In genomic region chr11:70667271-70668150, GRCm38 (mm10) we compare ENCODE assay signal across 8 mouse cellular contexts. TPM values are rescaled to one million over a fixed set of nuclear protein-coding genes. Genes with fewer than 3 reads are reported as not detected.
DNase-seq lines count a peak whose midpoint lies in the region; ATAC-seq and TF ChIP-seq lines count a peak whose summit lies in the region.

No protein-coding gene starts in this region.

- no peak for ATAC-seq in neural tube, embryonic 11.5 days (ENCODE audit: insufficient read depth, low FRiP score, low TSS enrichment)
- ATAC-seq in limb, embryonic 15.5 days (ENCODE audit: insufficient number of reproducible peaks, low FRiP score, low TSS enrichment, low read depth) = no peak
- no peak for ATAC-seq in stomach, postnatal 0 days (ENCODE audit: low FRiP score, low TSS enrichment)

- 67% methylated on average over 14 of the region's 14 CpGs for WGBS in cerebellum, adult 2 months
- 73% methylated on average over 14 of the region's 14 CpGs for WGBS in neural tube, embryonic 11.5 days
- WGBS in limb, embryonic 15.5 days = 47% methylated on average over 14 of the region's 14 CpGs
- 43% methylated on average over 14 of the region's 14 CpGs for WGBS in stomach, postnatal 0 days

- TF ChIP-seq CTCF in cerebellum, adult 2 months (IDR thresholded peaks at IDR 0.05; ENCODE audit: borderline replicate concordance, insufficient read depth, low read depth, low read length) = no peak
- no peak for TF ChIP-seq CTCF in stomach, postnatal 0 days (IDR thresholded peaks at IDR 0.05; ENCODE audit: low read depth)

- H3K4me1 ChIP-seq in cerebellum, adult 2 months (ENCODE audit: control insufficient read depth, insufficient read depth, low read length) = no peaks in the 10 kb centered on the region; the same call in 1 of the 2 replicates
- peaks cover 8% of the 10 kb centered on the region; the same call in 1 of the 2 replicates for H3K4me1 ChIP-seq in neural tube, embryonic 11.5 days (ENCODE audit: control insufficient read depth, insufficient read depth, low read length)
- peaks cover 27% of the 10 kb centered on the region for H3K4me1 ChIP-seq in limb, embryonic 15.5 days
- H3K4me1 ChIP-seq in stomach, postnatal 0 days (replicated peaks; ENCODE audit: control insufficient read depth, insufficient read depth) = 0 out of 2 replicates have a peak, but pooled peaks cover 4% of the 10 kb centered on the region

- intact Hi-C loops in left cerebral cortex, postnatal 14 days (cut with DNase I) = loop anchor here (2.0 kb wide), 1 partner anchor 13 kb away; the partner anchor contains the start of gene Pfn1

- peaks cover 13% of the 10 kb centered on the region; the same call in 1 of the 2 replicates for H3K36me3 ChIP-seq in neural tube, embryonic 11.5 days (ENCODE audit: control insufficient read depth, insufficient read depth, low read length)
- peaks cover 51% of the 10 kb centered on the region for H3K36me3 ChIP-seq in limb, embryonic 15.5 days
- H3K36me3 ChIP-seq in stomach, postnatal 0 days (ENCODE audit: control insufficient read depth, insufficient read depth, low read length) = peaks cover 13% of the 10 kb centered on the region

- peak overlapping the region; percentile 85 for H3K4me3 ChIP-seq in cerebellum, adult 2 months (replicated peaks; ENCODE audit: insufficient read depth, low read depth, low read length)
- H3K4me3 ChIP-seq in neural tube, embryonic 11.5 days (ENCODE audit: low read depth, low read length) = peak overlapping the region; percentile 60
- peak overlapping the region; percentile 71 for H3K4me3 ChIP-seq in limb, embryonic 15.5 days
- peak overlapping the region; percentile 65 for H3K4me3 ChIP-seq in stomach, postnatal 0 days (ENCODE audit: low read depth, low read length)

- H3K9me3 ChIP-seq in neural tube, embryonic 11.5 days (ENCODE audit: control insufficient read depth, low read length) = no peaks in the 10 kb centered on the region
- H3K9me3 ChIP-seq in limb, embryonic 15.5 days = no peaks in the 10 kb centered on the region
- H3K9me3 ChIP-seq in stomach, postnatal 0 days (ENCODE audit: control insufficient read depth, low read length) = no peaks in the 10 kb centered on the region

- DNase-seq in cerebellum, adult 2 months = peak in 1 of 2 experiments; percentile 13
- no peak for DNase-seq in cerebellum, postnatal 36 days
- no peak for DNase-seq in neural tube, embryonic 11.5 days (ENCODE audit: low spot score)
- no peak for DNase-seq in neural tube, embryonic 10.5 days (ENCODE audit: extremely low spot score, low spot score)
- DNase-seq in stomach, postnatal 0 days (ENCODE audit: low spot score) = no peak
- no peak for DNase-seq in yolk sac, embryonic 10.5 days (ENCODE audit: low spot score)
- no peak for DNase-seq in left cerebral cortex, postnatal 14 days (ENCODE audit: low spot score in 2 of 2)

- TF ChIP-seq POLR2A in cerebellum, adult 2 months (IDR thresholded peaks at IDR 0.05; ENCODE audit: borderline replicate concordance, insufficient read depth, low read length) = no peak

- no peak for TF ChIP-seq EP300 in stomach, postnatal 0 days (optimal IDR thresholded peaks at IDR 0.05)

- no peak overlapping the region for H3K27ac ChIP-seq in cerebellum, adult 2 months (ENCODE audit: insufficient read depth, low read length)
- peak overlapping the region; percentile 93 for H3K27ac ChIP-seq in neural tube, embryonic 11.5 days (ENCODE audit: low read depth, low read length)
- peak overlapping the region; percentile 100 for H3K27ac ChIP-seq in limb, embryonic 15.5 days
- peak overlapping the region; percentile 79 for H3K27ac ChIP-seq in stomach, postnatal 0 days (replicated peaks)

- H3K4me2 ChIP-seq in neural tube, embryonic 11.5 days (ENCODE audit: low read depth) = peak overlapping the region; percentile 79
- H3K4me2 ChIP-seq in limb, embryonic 15.5 days = peak overlapping the region; percentile 77
- peak overlapping the region; percentile 61 for H3K4me2 ChIP-seq in stomach, postnatal 0 days (replicated peaks; ENCODE audit: low read depth)

- H3K9ac ChIP-seq in neural tube, embryonic 11.5 days (ENCODE audit: low read length) = no peak overlapping the region
- H3K9ac ChIP-seq in limb, embryonic 15.5 days = no peak overlapping the region
- H3K9ac ChIP-seq in stomach, postnatal 0 days (ENCODE audit: low read length) = no peak overlapping the region; the same call in 1 of the 2 replicates

- no peaks in the 10 kb centered on the region for H3K27me3 ChIP-seq in cerebellum, adult 2 months (ENCODE audit: control insufficient read depth, insufficient read depth, low read length)
- H3K27me3 ChIP-seq in neural tube, embryonic 11.5 days (ENCODE audit: control insufficient read depth, insufficient read depth, low read length) = no peaks in the 10 kb centered on the region
- H3K27me3 ChIP-seq in limb, embryonic 15.5 days = no peaks in the 10 kb centered on the region
- no peaks in the 10 kb centered on the region for H3K27me3 ChIP-seq in stomach, postnatal 0 days (ENCODE audit: control insufficient read depth, insufficient read depth, low read length)

RNA-seq across cellular contexts. Expression of gene Spag7, which starts 1.7 kb away (rescaled TPM):
- 84.3 and 93.2 TPM in 2 replicates for polyA plus RNA-seq in cerebellum, adult 2 months (2012; rRNA removed)
- polyA plus RNA-seq in neural tube, embryonic 11.5 days (2014; fragmentation: Nextera tagmentation; extraction: Ambion mirVana) = 146 and 152 TPM in 2 replicates
- 149 and 172 TPM in 2 replicates for polyA plus RNA-seq in limb, embryonic 15.5 days (2015; fragmentation: Nextera tagmentation; extraction: Ambion mirVana)
- polyA plus RNA-seq in stomach, postnatal 0 days (2015; fragmentation: Nextera tagmentation; extraction: Ambion mirVana) = 77.7 and 79.4 TPM in 2 replicates
- total RNA-seq in left cerebral cortex, postnatal 14 days (2021) = 10 to 100 TPM; 53.5 to 53.8 TPM

RNA-seq across cellular contexts. Expression of gene Eno3, which starts 10.5 kb away (rescaled TPM):
- 35.0 and 35.9 TPM in 2 replicates for polyA plus RNA-seq in cerebellum, adult 2 months (2012; rRNA removed)
- 39.3 and 48.9 TPM in 2 replicates for polyA plus RNA-seq in neural tube, embryonic 11.5 days (2014; fragmentation: Nextera tagmentation; extraction: Ambion mirVana)
- 71.5 and 252 TPM in 2 replicates for polyA plus RNA-seq in limb, embryonic 15.5 days (2015; fragmentation: Nextera tagmentation; extraction: Ambion mirVana)
- polyA plus RNA-seq in stomach, postnatal 0 days (2015; fragmentation: Nextera tagmentation; extraction: Ambion mirVana) = 9.6 and 10.8 TPM in 2 replicates
- total RNA-seq in left cerebral cortex, postnatal 14 days (2021) = 1 to 10 TPM; 8.3 to 8.6 TPM

RNA-seq across cellular contexts. Expression of gene Pfn1, which starts 13.1 kb away (rescaled TPM):
- 289 and 305 TPM in 2 replicates for polyA plus RNA-seq in cerebellum, adult 2 months (2012; rRNA removed)
- polyA plus RNA-seq in neural tube, embryonic 11.5 days (2014; fragmentation: Nextera tagmentation; extraction: Ambion mirVana) = 1,399 and 1,464 TPM in 2 replicates
- 1,605 and 1,679 TPM in 2 replicates for polyA plus RNA-seq in limb, embryonic 15.5 days (2015; fragmentation: Nextera tagmentation; extraction: Ambion mirVana)
- 1,446 and 1,550 TPM in 2 replicates for polyA plus RNA-seq in stomach, postnatal 0 days (2015; fragmentation: Nextera tagmentation; extraction: Ambion mirVana)
- 100 to 1,000 TPM; 267 to 286 TPM for total RNA-seq in left cerebral cortex, postnatal 14 days (2021)

RNA-seq across cellular contexts. Expression of gene Slc25a11, which starts 20.2 kb away (rescaled TPM):
- polyA plus RNA-seq in cerebellum, adult 2 months (2012; rRNA removed) = 184 and 191 TPM in 2 replicates
- polyA plus RNA-seq in neural tube, embryonic 11.5 days (2014; fragmentation: Nextera tagmentation; extraction: Ambion mirVana) = 142 and 146 TPM in 2 replicates
- polyA plus RNA-seq in limb, embryonic 15.5 days (2015; fragmentation: Nextera tagmentation; extraction: Ambion mirVana) = 165 and 188 TPM in 2 replicates
- 120 and 121 TPM in 2 replicates for polyA plus RNA-seq in stomach, postnatal 0 days (2015; fragmentation: Nextera tagmentation; extraction: Ambion mirVana)
- total RNA-seq in left cerebral cortex, postnatal 14 days (2021) = 100 to 1,000 TPM; 120 to 125 TPM

RNA-seq across cellular contexts. Expression of gene Camta2, which starts 20.4 kb away (rescaled TPM):
- polyA plus RNA-seq in cerebellum, adult 2 months (2012; rRNA removed) = 108 TPM in 2 replicates
- 10.7 and 10.8 TPM in 2 replicates for polyA plus RNA-seq in neural tube, embryonic 11.5 days (2014; fragmentation: Nextera tagmentation; extraction: Ambion mirVana)
- 12.9 and 14.8 TPM in 2 replicates for polyA plus RNA-seq in limb, embryonic 15.5 days (2015; fragmentation: Nextera tagmentation; extraction: Ambion mirVana)
- polyA plus RNA-seq in stomach, postnatal 0 days (2015; fragmentation: Nextera tagmentation; extraction: Ambion mirVana) = 6.5 and 7.9 TPM in 2 replicates
- 100 to 1,000 TPM; 217 to 223 TPM for total RNA-seq in left cerebral cortex, postnatal 14 days (2021)
